Mouse (Mus musculus): ENCODE measurements at regions not wholly inside any gene's neighbourhood (a gene's known extent, or its start where the extent isn't known, plus 50 kb on each side); places are given as distances from the start of the nearest gene placed in this dataset.

DNA sequence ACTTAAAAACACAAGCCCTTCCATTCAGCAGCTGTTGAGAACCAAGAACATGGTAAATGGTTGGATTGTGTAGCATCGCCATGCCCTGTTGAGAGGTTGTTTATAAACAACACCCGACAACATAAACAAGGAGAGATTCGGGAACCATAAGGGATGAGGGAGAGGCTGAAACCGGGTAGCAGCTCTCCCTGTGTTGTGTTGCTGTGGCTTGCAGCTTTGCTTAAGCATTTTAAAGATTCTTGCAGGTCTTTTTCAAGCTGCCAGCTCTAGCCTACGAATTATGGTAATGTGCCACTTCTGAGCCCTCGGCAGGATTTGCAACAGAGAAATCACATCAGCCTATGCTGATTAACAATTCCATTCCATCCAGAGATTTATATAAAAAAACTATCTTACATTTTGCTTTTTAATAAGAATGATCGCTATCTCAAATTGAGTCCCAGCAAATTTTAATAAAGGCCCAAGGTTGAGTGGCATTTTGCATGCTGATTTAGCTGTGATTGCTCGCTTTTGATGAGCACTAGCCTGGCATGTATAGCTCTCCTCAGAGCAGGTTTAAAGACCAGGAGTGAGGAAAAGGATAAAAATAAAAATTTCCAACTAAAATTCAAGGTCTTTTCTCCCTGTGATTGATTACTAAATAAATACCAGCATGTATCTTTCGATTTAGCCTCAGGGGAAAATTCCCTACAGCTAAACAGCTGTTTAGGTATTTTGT lies 445.7 kb upstream of the 4930412O13Rik start:
- peak; percentile 50 for DNase-seq (ENCODE audit: low read depth, low spot score)

DNA sequence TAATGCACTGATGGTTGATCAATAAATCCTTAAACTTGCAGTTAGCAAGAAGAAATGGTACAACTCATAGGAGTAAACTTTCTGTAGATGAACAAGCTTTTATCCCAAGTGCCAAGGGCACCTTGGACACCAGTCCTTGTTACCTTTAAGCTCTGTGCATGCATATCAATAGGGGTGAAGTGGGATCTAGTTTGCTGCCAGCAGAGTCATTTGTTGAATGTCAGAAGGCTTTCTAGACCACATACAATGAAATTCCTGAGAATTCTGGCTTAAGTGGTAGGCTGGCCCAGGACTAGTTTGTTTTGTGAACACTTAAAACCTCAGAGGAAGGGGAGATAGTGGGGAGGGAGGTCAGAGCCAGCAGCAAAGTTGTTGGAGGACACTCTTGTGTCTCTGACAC lies 437.9 kb upstream of the 4930412O13Rik start:
- no peak for DNase-seq (ENCODE audit: low read depth, low spot score)

DNA sequence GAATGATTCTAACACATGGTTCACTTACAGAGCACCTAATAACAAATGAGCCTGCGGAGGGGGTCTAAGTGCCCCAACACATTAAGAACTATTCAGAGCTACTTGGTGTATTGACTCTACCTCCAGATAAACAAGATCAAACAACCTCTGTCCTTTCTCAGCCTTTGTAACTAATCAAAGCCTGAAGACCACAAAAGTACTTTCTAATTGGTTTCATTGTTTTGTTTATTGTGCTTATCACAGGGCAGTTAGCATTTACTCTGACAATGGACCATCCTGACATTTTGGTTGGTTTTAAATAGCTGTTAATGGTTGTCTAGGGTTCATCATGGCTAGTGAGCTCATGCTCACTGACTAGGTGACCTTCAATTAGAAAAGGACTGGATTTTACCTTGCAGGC lies 435.2 kb upstream of the 4930412O13Rik start:
- DNase-seq (ENCODE audit: low read depth, low spot score): no peak

DNA sequence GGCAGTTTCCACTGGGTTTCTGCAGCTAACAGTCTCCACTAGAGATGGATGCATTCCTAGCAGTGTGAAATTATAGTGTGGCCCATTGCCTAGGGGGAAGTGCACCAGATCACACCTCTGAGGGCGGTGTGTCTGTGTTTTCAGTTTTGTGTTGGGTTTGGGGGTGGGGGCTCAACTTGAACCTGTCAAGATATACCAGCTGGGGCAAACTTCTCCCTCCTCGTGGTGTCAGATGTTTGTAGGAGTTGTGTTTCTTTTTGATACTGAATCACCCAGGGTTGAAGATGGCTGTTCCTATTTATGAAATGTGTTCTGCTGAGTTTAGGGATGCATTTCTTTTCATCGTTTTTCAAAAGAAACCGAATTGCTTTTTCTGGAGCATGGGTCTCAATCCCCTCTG lies 416.6 kb upstream of the 4930412O13Rik start:
- DNase-seq (ENCODE audit: low read depth, low spot score): peak; percentile 73

DNA sequence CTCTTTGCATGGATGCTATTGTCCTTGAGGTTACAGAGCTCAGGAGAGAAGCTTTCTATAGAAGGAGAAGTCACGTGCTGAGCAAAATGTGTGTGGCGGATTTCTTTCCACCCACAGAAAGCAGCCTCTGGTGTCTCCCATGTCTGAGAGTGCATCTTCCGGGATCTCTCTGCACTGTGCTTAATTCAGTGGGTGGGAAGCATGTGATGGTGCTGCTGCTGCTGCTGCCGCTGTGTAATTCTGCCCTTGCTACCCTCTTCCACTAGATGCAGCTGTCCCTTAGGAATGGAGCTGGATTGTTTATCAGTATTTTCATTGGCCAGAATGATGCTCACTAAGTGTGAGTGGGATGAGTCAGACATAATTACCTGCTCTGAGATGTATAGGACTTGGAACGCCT lies 416.2 kb upstream of the 4930412O13Rik start:
- peak; percentile 88 for DNase-seq (ENCODE audit: low read depth, low spot score)

DNA sequence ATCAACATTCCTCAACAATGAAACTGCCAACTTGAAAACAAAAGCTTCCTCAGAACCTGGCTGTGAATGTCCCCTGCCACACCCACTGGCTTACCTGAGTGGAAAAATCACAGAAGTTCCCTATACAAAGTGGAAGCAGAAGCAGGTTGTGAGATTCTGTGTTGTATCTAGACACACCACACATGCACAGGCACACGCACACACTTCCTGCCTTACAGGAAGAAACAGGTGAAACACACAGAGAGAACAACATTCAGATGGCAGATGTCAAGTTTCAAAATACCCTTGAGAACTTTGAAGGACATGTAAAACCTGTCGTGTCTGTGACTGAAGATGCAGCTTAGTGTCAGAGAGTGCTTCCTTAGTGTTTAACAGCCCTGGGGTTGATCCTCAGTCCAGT lies 413.5 kb upstream of the 4930412O13Rik start:
- no peak for DNase-seq (ENCODE audit: low read depth, low spot score)

DNA sequence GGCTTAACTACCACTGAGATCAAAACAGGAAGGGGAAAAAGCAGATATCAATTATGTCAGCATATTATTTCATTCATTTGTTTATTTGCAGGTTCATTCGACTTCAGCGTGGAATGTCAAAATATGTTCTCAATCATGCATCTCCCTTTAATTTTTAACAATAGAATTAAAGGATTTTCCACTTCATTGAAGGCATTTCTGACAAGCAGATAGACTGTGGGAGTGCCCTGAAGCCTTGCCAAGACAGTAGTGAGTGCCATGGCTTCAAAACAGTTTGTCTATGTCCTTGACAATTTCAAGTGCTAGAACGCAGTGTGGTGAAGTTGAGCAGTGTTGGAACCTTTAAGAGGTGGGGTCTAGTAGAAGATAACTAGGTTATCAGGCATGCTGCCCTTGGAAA lies 412.4 kb upstream of the 4930412O13Rik start:
- peak; percentile 11 for DNase-seq (ENCODE audit: low read depth, low spot score)

DNA sequence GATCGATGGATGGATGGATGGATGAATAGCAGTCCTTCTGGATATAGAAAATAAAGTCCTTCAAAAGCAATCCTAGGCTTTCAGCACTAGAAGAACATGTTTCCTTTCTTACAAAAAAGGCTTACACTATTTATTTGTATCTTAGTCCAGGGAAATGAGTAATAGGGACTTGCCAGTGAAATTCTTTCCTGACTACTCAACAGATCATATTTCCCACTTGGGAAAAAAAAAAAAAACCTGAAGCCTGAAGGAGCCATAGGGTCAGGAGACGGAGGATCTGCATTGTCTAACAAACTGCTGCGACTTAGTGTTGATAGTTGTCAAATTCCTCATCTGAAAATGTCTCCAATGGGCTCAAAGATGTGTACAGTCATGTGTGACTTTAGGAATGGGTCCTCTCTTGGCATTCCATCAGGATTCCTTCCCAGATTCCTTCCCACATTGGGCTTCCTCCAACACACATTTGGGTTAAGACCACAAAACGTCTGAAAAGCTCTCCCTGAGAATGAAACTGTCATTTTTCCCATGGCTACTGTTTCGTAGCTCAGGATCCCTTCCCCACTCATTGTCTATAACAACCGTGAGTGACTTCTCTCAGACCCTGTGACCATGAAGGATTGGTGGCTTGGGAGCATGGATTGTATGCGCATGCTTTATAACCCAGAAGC lies 399.2 kb upstream of the 4930412O13Rik start:
- DNase-seq (ENCODE audit: low read depth, low spot score): no peak

DNA sequence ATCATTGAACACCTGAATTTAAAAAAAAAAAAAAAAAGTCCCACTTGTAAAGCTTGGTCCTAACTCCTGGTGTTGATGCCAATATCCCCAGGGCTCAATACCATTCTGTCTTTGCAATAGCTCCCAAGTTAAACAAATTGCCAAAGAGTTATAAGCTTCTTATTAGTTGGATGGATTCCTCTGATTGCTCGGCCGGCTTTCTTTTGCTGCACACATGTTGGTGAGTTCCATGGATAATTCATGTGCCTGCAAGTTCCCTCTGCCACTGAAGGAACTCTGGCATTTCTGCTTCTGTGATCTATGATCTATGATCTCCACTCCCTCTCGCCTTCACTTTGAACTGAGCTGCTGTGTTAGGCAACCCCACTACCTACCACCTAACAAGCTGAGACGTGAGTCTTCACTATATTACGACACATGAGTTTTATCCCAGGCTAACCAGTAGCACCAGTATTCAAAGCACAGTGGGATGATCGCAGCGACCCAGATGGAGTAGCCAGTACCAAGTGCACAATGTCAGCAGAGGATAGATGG lies 393.6 kb upstream of the 4930412O13Rik start:
- no peak for DNase-seq (ENCODE audit: low read depth, low spot score)

DNA sequence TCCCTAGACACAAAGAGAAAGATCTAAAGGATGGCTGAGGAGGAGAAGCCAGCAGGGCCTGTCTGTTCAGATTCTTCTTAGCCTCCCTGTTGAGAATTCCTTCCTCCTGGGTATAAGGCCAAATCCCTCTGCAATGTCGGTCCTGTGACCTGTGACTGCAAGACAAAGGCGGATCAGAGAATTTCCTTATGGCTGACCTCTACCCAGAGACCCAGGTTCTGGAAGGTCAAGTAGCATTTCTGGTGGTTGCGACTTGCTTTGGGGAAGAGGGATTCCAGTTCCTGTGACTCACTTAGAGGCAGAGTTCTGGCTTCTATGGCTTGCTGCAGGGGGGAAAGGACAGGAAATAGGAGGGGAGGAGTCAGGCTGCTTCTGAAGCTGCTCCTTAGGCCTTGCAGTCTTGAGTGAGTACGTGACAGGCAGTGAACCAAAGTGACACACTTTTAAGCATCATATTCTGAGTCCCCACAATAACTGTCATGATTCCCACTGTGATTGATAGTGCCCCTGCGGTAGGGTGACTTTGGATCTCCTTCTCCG lies 387.4 kb upstream of the 4930412O13Rik start:
- DNase-seq (ENCODE audit: low read depth, low spot score): no peak

DNA sequence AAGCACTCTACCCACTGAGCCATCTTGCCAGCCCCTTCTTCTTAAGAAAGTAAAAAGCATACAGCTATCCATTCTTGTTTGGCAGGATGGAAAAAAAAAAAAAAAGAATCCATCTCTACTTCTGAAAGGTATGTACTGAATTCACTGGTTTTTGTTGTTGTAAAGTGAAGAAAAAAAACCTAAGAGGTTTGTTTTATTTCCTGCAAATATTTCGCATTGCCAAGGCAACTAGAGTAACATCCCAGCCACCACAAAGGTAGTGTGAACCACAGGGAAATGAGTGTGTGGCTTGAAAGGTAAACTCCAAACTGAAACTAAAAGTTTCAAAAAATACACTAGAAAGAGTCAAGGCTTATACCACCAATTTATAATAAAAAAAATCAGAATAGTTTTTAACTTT lies 361.0 kb upstream of the 4930412O13Rik start:
- no peak for DNase-seq (ENCODE audit: low read depth, low spot score)

DNA sequence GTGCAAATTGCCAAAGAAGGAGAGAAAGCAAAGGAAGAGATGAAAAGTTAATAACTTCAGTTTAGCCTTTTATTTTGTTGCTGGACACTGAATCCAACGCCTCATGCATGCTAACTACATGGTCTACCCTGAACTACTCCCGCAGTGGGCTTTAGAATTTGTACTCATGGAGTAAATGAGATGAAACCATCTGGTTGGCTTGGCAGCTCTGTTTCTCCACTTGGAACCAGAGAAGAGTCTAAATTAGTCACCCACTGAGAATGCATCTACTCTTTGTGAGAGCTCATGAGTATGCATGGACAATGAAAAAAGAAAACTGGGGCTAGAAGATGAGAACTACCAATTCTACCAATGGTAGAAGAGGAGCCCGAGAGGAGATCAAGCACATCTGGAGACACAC lies 355.1 kb upstream of the 4930412O13Rik start:
- peak; percentile 44 for DNase-seq (ENCODE audit: low read depth, low spot score)

DNA sequence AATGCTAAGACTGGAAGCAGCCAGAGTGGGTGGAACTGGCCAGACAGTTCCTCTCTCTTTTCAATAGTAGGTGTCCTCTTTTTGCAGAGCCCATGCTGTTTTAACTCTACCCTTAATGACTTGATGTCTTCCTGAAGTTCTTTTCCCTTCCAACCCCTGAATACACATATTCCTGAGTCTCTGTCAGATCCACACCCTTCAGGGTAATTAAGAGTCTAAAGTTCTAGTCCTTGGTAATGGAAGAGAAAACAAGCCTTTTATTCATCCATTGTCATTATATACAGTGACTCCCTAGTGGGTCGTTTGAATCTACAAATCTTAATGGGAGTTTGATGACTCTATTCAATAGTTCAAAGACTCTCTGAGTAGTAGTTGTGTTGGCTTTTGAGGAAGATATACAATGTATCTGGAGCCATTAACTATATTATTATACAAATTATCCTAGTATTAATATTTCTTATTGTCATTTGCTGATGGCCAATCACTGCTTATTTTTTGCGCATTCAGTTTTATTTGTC lies 345.9 kb upstream of the 4930412O13Rik start:
- DNase-seq (ENCODE audit: low read depth, low spot score): peak; percentile 3

DNA sequence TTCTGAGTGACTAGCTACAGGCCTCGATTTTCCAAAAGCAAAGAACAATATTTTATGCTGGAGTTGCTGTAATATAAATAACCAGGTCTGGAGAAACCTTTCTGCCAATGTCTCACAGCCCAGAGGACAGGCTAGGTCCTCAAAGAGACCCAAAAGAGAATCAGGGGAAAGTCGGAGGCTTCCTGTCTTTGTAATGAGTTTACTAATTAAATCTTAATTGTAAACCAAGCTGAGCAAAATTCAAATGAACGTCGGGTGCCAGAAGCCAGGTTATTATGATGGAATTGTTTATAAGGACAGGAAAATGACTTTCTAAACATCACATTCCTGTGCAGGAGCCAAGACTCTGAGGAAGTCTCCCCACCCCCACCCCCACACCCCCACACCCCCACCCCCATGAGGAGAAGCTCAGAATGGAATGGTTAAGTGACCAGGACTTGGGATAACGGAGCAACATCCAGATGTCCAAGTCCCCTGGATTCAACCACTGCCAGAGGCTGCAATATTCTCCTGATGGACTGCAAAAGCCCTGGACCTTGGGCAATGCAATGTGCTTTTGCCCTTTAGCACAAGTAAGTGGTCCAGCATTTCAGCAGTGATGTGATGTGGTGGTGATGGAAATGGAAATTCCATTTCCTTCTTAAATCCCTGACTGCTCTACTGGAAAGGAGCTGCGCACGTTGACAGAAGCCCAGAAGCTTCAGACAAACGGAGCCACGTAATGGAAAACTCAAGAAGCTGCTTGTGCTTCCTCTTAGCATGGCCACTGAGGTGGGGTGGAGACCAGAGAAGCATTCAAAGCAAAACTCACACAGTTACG lies 333.1 kb upstream of the 4930412O13Rik start:
- no peak for DNase-seq (ENCODE audit: low read depth, low spot score)

DNA sequence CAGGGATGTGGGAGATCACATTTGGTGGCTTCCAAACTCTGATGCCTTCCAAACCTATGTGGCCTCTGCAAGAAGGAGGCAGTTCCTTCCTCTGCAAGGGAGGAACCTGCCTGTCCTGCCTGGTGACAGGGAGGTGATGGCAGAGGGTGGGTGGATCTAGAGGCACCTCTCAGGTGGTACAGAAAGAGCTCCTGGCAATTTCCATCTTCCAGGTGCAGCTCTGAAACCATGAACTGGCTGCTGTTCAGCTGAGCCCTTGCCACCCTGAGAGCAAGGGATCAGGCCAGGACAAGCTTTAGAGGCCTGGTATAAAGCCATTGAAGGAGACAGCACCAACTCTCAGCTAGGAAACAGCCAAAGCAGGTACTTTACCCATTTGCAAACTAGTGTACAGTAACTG lies 327.7 kb upstream of the 4930412O13Rik start:
- DNase-seq (ENCODE audit: low read depth, low spot score): no peak

DNA sequence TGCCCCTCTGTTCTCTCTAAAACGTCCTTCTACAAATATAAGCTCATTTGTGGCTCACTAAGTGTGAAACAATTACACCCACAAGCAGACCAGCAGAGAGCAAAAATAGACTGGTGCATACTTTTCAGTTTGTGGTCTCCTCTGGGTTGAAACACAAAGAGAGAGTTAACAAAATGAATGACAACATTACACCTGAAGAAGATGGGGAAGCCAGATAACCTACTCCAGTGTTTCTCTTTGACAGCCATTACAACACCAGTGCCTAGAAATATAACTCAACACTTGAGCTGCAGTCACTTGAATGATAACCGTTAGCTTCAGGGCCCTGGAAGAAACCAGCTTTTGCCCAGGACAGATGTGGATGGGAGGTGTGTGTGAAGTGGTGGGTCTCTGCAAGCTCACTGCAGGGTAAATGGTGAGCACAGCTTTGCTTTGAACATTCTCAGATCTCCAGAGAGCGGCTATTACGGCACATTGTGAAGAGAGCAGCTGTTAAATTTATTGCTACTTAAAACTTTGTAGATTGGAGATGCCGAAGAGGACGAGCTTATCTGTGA lies 316.5 kb upstream of the 4930412O13Rik start:
- DNase-seq (ENCODE audit: low read depth, low spot score): peak; percentile 8

DNA sequence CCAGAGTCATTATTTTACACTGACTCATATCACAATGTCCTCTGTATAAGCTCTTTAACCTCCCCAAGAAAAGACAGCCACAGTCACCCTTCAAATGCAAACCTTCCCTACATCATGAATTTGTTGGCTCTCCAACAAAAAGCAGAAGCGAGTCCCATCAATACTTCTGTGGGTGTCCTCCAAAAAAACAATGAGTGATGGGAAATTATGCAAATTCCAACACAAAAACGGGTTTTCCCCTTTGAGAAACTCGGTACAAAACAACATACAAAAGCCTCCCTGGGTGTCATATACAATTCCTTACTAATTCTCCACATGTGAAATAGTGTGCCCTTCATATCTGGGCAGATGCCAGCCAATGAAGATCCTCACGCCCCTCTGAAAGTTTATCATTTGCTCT lies 311.8 kb upstream of the 4930412O13Rik start:
- no peak for DNase-seq (ENCODE audit: low read depth, low spot score)

DNA sequence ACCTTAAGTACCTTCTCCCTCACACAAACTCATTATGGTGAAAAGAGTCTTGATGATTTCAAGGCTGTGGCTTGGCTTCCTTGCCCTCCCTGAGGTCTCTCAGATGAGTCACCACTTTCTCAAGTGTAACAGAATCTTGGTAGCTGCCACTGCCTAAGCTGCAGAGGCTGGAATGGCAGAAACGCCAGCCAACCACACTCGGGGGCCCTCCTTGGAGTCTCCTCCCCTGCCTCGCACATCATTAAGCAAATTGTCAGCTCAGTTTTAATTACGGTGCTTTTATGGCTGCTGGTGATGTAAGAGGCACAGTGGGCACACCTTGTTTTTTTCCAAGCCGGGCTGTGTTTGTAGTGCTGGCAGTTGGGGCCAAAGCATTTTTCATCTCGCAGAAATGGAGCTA lies 306.9 kb upstream of the 4930412O13Rik start:
- peak; percentile 20 for DNase-seq (ENCODE audit: low read depth, low spot score)

DNA sequence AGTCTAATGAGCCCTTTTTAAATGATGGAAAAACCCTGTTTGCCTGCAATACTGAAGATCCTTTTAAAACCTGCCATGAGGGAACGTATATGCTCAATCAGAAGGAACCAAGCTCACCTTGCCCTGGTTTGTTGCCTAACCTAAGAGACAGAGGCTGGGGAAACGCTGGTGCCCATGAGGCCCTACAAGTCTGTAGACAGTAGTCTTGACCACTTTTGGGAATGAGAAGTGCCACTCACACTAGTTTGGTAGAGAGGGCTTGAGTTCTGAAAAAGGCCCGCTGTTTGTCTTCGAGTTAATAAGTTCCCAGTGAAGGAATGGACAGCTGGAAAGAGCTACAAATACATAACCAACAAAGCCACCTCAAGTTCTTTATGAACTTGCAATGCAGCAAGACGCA lies 306.4 kb upstream of the 4930412O13Rik start:
- DNase-seq (ENCODE audit: low read depth, low spot score): no peak

DNA sequence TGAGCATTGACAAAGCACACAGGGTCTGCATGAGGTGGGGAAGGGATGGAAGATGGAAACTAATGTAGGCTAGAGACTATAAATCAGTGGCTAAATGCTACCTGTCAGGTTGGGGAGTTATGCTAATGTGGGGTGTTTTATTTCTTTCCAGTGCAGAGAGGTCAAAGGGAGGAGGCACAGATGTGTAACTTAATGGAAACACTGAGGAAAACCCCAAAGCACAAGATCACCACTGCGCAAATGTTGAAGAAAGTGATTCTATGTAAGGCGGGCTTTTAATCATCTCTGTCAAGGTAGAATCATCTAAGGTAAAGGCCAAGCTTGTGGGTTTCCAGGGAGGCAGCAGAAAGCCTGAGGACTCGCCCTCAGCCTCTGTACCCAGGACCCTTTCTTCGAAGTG lies 303.2 kb upstream of the 4930412O13Rik start:
- DNase-seq (ENCODE audit: low read depth, low spot score): no peak

DNA sequence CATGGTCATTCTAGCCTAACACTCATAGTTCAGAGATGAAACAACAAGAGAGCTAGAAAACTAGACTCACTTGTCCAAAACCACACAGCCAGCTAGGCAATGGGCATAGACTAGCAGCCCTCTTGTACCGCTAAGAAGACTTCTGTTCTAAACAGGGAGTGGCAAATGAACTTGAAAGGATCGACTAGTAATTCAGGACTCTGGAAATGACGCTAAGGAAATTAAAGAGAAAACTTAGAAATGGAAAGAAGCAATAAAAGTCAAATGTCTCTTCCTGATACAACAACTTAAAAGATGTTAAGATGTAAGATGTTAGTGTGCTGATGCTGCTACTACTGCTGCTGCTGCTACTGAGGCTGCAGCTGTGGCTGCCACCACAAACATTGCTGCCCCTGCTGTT lies 293.7 kb upstream of the 4930412O13Rik start:
- no peak for DNase-seq (ENCODE audit: low read depth, low spot score)

DNA sequence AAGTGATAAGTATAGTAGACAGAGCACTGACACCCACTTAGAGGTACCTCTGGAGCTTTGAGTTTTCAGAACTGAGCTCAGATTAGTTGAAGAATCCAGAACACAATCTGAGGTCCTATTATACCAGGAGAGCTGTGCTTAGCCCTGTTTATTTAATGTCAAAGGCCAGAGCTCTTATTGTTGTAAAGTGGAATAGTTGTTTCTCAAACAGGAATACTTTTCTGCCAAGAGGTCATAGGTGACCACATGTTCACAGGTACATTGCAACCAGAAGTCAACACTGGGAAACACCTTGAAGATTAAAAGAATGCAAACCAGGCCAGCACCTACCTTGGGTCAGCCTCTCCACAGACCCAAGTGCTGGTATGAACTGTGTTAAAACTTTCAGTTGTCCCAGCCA lies 291.9 kb upstream of the 4930412O13Rik start:
- no peak for DNase-seq (ENCODE audit: low read depth, low spot score)

All from brain, adult 2 months (tissue).